Mouse (Mus musculus): Measurements from ENCODE around the gene Zmiz1.

DNA sequence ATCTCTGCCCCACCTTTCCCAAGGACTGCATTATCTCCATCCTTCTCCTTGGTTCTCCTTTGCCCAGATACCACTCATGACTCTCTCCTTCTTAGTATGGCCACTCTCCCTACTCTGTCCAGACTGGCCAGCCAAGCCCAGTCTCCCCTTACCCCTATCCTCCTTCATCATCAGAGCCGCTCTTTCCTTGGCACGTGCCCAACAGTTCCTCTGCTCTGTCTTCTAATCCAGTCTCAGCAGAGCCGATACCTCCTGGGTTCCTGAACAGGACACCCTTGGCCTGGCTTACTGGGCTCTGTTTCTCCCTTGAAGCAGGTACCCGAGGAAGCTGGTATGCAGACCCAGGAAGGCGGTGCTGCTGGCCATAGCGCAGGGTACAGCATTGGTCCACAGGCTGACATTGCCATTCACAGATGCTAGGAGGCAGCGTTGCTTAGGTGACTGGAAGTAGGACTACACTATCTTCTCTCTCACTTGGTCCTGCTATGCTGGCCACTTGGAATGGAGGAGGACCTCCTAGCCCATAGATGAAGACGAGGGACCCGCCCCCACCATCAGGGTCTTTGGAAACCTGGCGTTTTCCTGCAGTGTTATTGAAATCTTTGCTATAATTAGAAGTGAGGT is 80.6 kb downstream of the Zmiz1 start:
- TF ChIP-seq POLR2A (IDR thresholded peaks at IDR 0.05; ENCODE audit: borderline replicate concordance, control insufficient read depth, low read depth, low read length) = no peak
- TF ChIP-seq CTCF (IDR thresholded peaks at IDR 0.05; ENCODE audit: control insufficient read depth, insufficient read depth, low read length) = no peak
